13 mouse cellular contexts compared by ENCODE assay signal in the genomic region with DNA sequence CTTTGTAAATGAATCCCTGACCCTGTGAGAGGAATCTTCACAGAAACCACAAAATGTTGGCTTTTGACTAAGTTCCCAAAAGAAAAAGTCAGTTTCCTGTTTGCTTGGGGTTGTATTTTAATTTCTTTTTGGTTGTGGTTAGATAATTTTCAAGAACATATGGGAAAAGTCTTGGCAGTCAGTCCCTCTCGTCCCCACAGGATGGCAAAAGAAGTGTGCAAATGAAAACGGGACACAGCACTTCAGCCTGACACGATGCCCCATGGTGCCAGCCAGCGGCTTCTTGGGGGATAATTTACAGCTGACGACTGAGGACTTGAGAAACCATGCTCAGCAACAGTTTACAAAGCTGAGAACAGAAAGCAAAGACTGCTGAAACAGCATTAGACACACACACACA.
DNase-seq lines count a peak whose midpoint lies in the region; ATAC-seq and TF ChIP-seq lines count a peak whose summit lies in the region.
"Had no signal": no experiment of that assay in that cellular context is flagged by ENCODE, and none has a peak within 500 bp of the region (broad histone marks: within the 10 kb centered on the region; RNA-seq: fewer than 3 reads in every experiment).

No protein-coding gene starts in this region.

- TF ChIP-seq POLR2A in liver, adult 2 months (IDR thresholded peaks at IDR 0.05; ENCODE audit: extremely low read depth, insufficient read depth, low read length) = no peak

- 0 out of 2 replicates have a peak overlapping the region, but pooled peaks have one; percentile 10 for H3K27ac ChIP-seq in embryonic facial prominence, embryonic 14.5 days (replicated peaks; ENCODE audit: low read depth, low read length)
- H3K27ac ChIP-seq in embryonic facial prominence, embryonic 10.5 days (replicated peaks) = no peak overlapping the region
- no peak overlapping the region for H3K27ac ChIP-seq in liver, adult 2 months (replicated peaks; ENCODE audit: insufficient read depth, low read depth, low read length)
- no peak overlapping the region for H3K27ac ChIP-seq in liver, embryonic 12.5 days
- H3K27ac ChIP-seq in hindbrain, embryonic 10.5 days = no peak overlapping the region
- H3K27ac ChIP-seq: embryonic facial prominence, embryonic 13.5 days; limb, embryonic 15.5 days; midbrain, embryonic 12.5 days had no signal

- no peaks in the 10 kb centered on the region for H3K79me2 ChIP-seq in liver, adult 2 months (ENCODE audit: control insufficient read depth, insufficient read depth, low read length)

- DNase-seq in embryonic facial prominence, embryonic 14.5 days (ENCODE audit: low spot score) = peak; percentile 72
- no peak for DNase-seq in embryonic facial prominence, embryonic 10.5 days (ENCODE audit: low spot score)
- DNase-seq in liver, adult 2 months (ENCODE audit: extremely low read depth, low read depth, low spot score) = no peak
- peak; percentile 66 for DNase-seq in NIH3T3 (ENCODE audit: low read depth)
- DNase-seq in left cerebral cortex, adult 8-10 months (ENCODE audit: low spot score in 2 of 2) = no peak
- no peak for DNase-seq in hindbrain, embryonic 10.5 days (ENCODE audit: low spot score)
- DNase-seq: cerebellum, adult 11 months; heart, postnatal 14 days had no signal

- no peak overlapping the region for H3K4me2 ChIP-seq in embryonic facial prominence, embryonic 14.5 days (ENCODE audit: low read depth, low read length)
- H3K4me2 ChIP-seq in liver, embryonic 12.5 days = no peak overlapping the region
- H3K4me2 ChIP-seq: embryonic facial prominence, embryonic 13.5 days; limb, embryonic 15.5 days; midbrain, embryonic 12.5 days had no signal

- H3K27me3 ChIP-seq in embryonic facial prominence, embryonic 14.5 days (replicated peaks; ENCODE audit: control insufficient read depth, insufficient read depth, low read length) = no peaks in the 10 kb centered on the region
- H3K27me3 ChIP-seq in embryonic facial prominence, embryonic 10.5 days (replicated peaks; ENCODE audit: low read depth, poor library complexity, severe bottlenecking) = no peaks in the 10 kb centered on the region
- no peaks in the 10 kb centered on the region for H3K27me3 ChIP-seq in liver, adult 2 months (ENCODE audit: control insufficient read depth, insufficient read depth, low read length)
- no peaks in the 10 kb centered on the region for H3K27me3 ChIP-seq in liver, embryonic 12.5 days (replicated peaks)
- no peaks in the 10 kb centered on the region for H3K27me3 ChIP-seq in hindbrain, embryonic 10.5 days (ENCODE audit: insufficient read depth, poor library complexity, severe bottlenecking)
- H3K27me3 ChIP-seq: embryonic facial prominence, embryonic 13.5 days; limb, embryonic 15.5 days; midbrain, embryonic 12.5 days had no signal

- no peak overlapping the region for H3K4me3 ChIP-seq in embryonic facial prominence, embryonic 14.5 days (ENCODE audit: low read depth, low read length)
- H3K4me3 ChIP-seq in embryonic facial prominence, embryonic 10.5 days = no peak overlapping the region
- no peak overlapping the region for H3K4me3 ChIP-seq in liver, adult 2 months (ENCODE audit: insufficient read depth, low read depth, low read length)
- H3K4me3 ChIP-seq in liver, embryonic 12.5 days = no peak overlapping the region
- no peak overlapping the region for H3K4me3 ChIP-seq in hindbrain, embryonic 10.5 days
- H3K4me3 ChIP-seq: embryonic facial prominence, embryonic 13.5 days; limb, embryonic 15.5 days; midbrain, embryonic 12.5 days had no signal

- 26% methylated on average over 5 of the region's 5 CpGs for WGBS in embryonic facial prominence, embryonic 14.5 days
- 53% methylated on average over 5 of the region's 5 CpGs for WGBS in embryonic facial prominence, embryonic 10.5 days
- 79% methylated on average over 5 of the region's 5 CpGs for WGBS in liver, adult 2 months
- WGBS in liver, embryonic 12.5 days (ENCODE audit: insufficient replicate concordance) = 50% methylated on average over 5 of the region's 5 CpGs
- 47% methylated on average over 5 of the region's 5 CpGs for WGBS in hindbrain, embryonic 10.5 days

- H3K4me1 ChIP-seq in embryonic facial prominence, embryonic 14.5 days (ENCODE audit: control insufficient read depth, insufficient read depth, low read length) = peaks cover 11% of the 10 kb centered on the region
- peaks cover 4% of the 10 kb centered on the region for H3K4me1 ChIP-seq in embryonic facial prominence, embryonic 10.5 days
- H3K4me1 ChIP-seq in liver, adult 2 months (ENCODE audit: control insufficient read depth, insufficient read depth, low read length) = no peaks in the 10 kb centered on the region
- H3K4me1 ChIP-seq in liver, embryonic 12.5 days = peaks cover 11% of the 10 kb centered on the region
- H3K4me1 ChIP-seq in hindbrain, embryonic 10.5 days (replicated peaks) = peaks cover 8% of the 10 kb centered on the region
- H3K4me1 ChIP-seq: midbrain, embryonic 12.5 days had no signal

- TF ChIP-seq CTCF in liver, adult 2 months (IDR thresholded peaks at IDR 0.05; ENCODE audit: low read depth, low read length) = 0 out of 2 replicates have a peak, but pooled peaks have one; percentile 2

- ATAC-seq in embryonic facial prominence, embryonic 14.5 days (ENCODE audit: low read depth) = no peak
- ATAC-seq in liver, embryonic 12.5 days = no peak
- peak; percentile 80 for ATAC-seq in megakaryocyte progenitor cell, adult 5-6 weeks (replicated peaks; ENCODE audit: poor library complexity)

- no peaks in the 10 kb centered on the region for H3K36me3 ChIP-seq in embryonic facial prominence, embryonic 14.5 days (ENCODE audit: control insufficient read depth, insufficient read depth, low read length)
- no peaks in the 10 kb centered on the region for H3K36me3 ChIP-seq in embryonic facial prominence, embryonic 10.5 days (replicated peaks)
- no peaks in the 10 kb centered on the region for H3K36me3 ChIP-seq in liver, adult 2 months (ENCODE audit: control insufficient read depth, insufficient read depth, low read length)
- no peaks in the 10 kb centered on the region for H3K36me3 ChIP-seq in liver, embryonic 12.5 days
- H3K36me3 ChIP-seq in hindbrain, embryonic 10.5 days = no peaks in the 10 kb centered on the region
- H3K36me3 ChIP-seq: embryonic facial prominence, embryonic 13.5 days; limb, embryonic 15.5 days; midbrain, embryonic 12.5 days had no signal

- 0 out of 2 replicates have a peak, but pooled peaks cover 2% of the 10 kb centered on the region for H3K9me3 ChIP-seq in embryonic facial prominence, embryonic 14.5 days (ENCODE audit: control insufficient read depth, low read length)
- H3K9me3 ChIP-seq in embryonic facial prominence, embryonic 10.5 days = 0 out of 2 replicates have a peak, but pooled peaks cover 4% of the 10 kb centered on the region
- H3K9me3 ChIP-seq in liver, embryonic 12.5 days (replicated peaks) = no peaks in the 10 kb centered on the region
- H3K9me3 ChIP-seq in hindbrain, embryonic 10.5 days = no peaks in the 10 kb centered on the region
- H3K9me3 ChIP-seq: embryonic facial prominence, embryonic 13.5 days; limb, embryonic 15.5 days; midbrain, embryonic 12.5 days had no signal

- H3K9ac ChIP-seq in embryonic facial prominence, embryonic 14.5 days (ENCODE audit: low read depth, low read length) = no peak overlapping the region
- H3K9ac ChIP-seq in liver, adult 2 months (ENCODE audit: low read depth, low read length) = no peak overlapping the region
- no peak overlapping the region for H3K9ac ChIP-seq in liver, embryonic 12.5 days
- H3K9ac ChIP-seq: embryonic facial prominence, embryonic 13.5 days; limb, embryonic 15.5 days; midbrain, embryonic 12.5 days had no signal

Comparison
In these comparisons a context has a peak if more than half of its experiments do, and no peak if none do; other contexts are left out.
1. DNase-seq: peak in embryonic facial prominence, embryonic 14.5 days (single experiment) and NIH3T3 (single experiment); none in embryonic facial prominence, embryonic 10.5 days (single experiment), liver, adult 2 months (single experiment), left cerebral cortex, adult 8-10 months (0 of 2) and hindbrain, embryonic 10.5 days (single experiment).